10 mouse cellular contexts compared by ENCODE assay signal in genomic region chr5:108005134-108005533, GRCm38 (mm10). TPM values are rescaled to one million over a fixed set of nuclear protein-coding genes. Genes with fewer than 3 reads are reported as not detected.
DNase-seq lines count a peak whose midpoint lies in the region; ATAC-seq and TF ChIP-seq lines count a peak whose summit lies in the region.
"Had no signal": no experiment of that assay in that cellular context is flagged by ENCODE, and none has a peak within 500 bp of the region (broad histone marks: within the 10 kb centered on the region; RNA-seq: fewer than 3 reads in every experiment).

No protein-coding gene starts in this region.

- no peaks in the 10 kb centered on the region for H3K9me3 ChIP-seq in liver, embryonic 14.5 days (ENCODE audit: control insufficient read depth, low read length)
- no peaks in the 10 kb centered on the region for H3K9me3 ChIP-seq in forebrain, embryonic 12.5 days
- H3K9me3 ChIP-seq: hindbrain, embryonic 15.5 days; megakaryocyte, embryonic 14.5 days had no signal

- no peak overlapping the region for H3K4me2 ChIP-seq in liver, embryonic 14.5 days (ENCODE audit: low read depth)
- no peak overlapping the region for H3K4me2 ChIP-seq in forebrain, embryonic 12.5 days
- H3K4me2 ChIP-seq: hindbrain, embryonic 15.5 days had no signal

- 13% methylated on average over 2 of the region's 2 CpGs for WGBS in liver, embryonic 14.5 days (ENCODE audit: insufficient replicate concordance)
- WGBS in forebrain, embryonic 12.5 days = 66% methylated on average over 2 of the region's 2 CpGs

- H3K4me1 ChIP-seq in liver, embryonic 14.5 days (replicated peaks; ENCODE audit: control insufficient read depth in 2 of 2, insufficient read depth in 2 of 2, low read length in 1 of 2) = peaks cover 0 to 3% of the 10 kb centered on the region in 2 experiments; a peak in 2 of 4 replicates
- no peaks in the 10 kb centered on the region for H3K4me1 ChIP-seq in forebrain, embryonic 12.5 days
- H3K4me1 ChIP-seq: hindbrain, embryonic 15.5 days had no signal

- H3K9ac ChIP-seq in liver, embryonic 14.5 days (replicated peaks) = no peak overlapping the region
- H3K9ac ChIP-seq in forebrain, embryonic 12.5 days = no peak overlapping the region
- H3K9ac ChIP-seq: hindbrain, embryonic 15.5 days had no signal

- 0 out of 2 replicates have a peak, but pooled peaks have one; percentile 55 for ATAC-seq in liver, embryonic 14.5 days (ENCODE audit: insufficient read depth)
- no peak for ATAC-seq in frontal cortex, adult (ENCODE audit: low TSS enrichment)
- ATAC-seq in forebrain, embryonic 12.5 days (ENCODE audit: low FRiP score) = no peak

- no peaks in the 10 kb centered on the region for H3K27me3 ChIP-seq in liver, embryonic 14.5 days (ENCODE audit: control insufficient read depth, insufficient read depth, low read length)
- H3K27me3 ChIP-seq in forebrain, embryonic 12.5 days = no peaks in the 10 kb centered on the region
- H3K27me3 ChIP-seq: hindbrain, embryonic 15.5 days; megakaryocyte, embryonic 14.5 days had no signal

- H3K27ac ChIP-seq in liver, embryonic 14.5 days = no peak overlapping the region
- H3K27ac ChIP-seq in forebrain, embryonic 12.5 days = no peak overlapping the region
- H3K27ac ChIP-seq: hindbrain, embryonic 15.5 days had no signal

- TF ChIP-seq EP300 in liver, embryonic 14.5 days (IDR thresholded peaks at IDR 0.05; ENCODE audit: low read depth) = 0 out of 2 replicates have a peak, but pooled peaks have one; percentile 4

- H3K4me3 ChIP-seq in liver, embryonic 14.5 days (ENCODE audit: insufficient read depth in 1 of 2, low read depth in 2 of 2, low read length in 2 of 2) = no peak overlapping the region
- H3K4me3 ChIP-seq in forebrain, embryonic 12.5 days (replicated peaks) = no peak overlapping the region
- H3K4me3 ChIP-seq: hindbrain, embryonic 15.5 days; megakaryocyte, embryonic 14.5 days had no signal

- TF ChIP-seq CTCF in liver, embryonic 14.5 days (IDR thresholded peaks at IDR 0.05; ENCODE audit: low read depth) = peak; percentile 65

- peak; percentile 62 for DNase-seq in adrenal gland, postnatal 14 days
- no peak for DNase-seq in adrenal gland, postnatal 4 days (ENCODE audit: low spot score in 2 of 2)
- peak; percentile 8 for DNase-seq in retina, embryonic 14.5 days (ENCODE audit: low spot score)
- DNase-seq in retina, postnatal 1 day = no peak
- DNase-seq in liver, embryonic 14.5 days (ENCODE audit: low read depth in 3 of 3, low spot score in 3 of 3) = peak in 2 of 3 experiments; percentile 33 to 36
- peak; percentile 37 for DNase-seq in thymus, postnatal 4 days

- no peaks in the 10 kb centered on the region for H3K36me3 ChIP-seq in liver, embryonic 14.5 days (replicated peaks; ENCODE audit: control insufficient read depth, insufficient read depth, low read depth)
- H3K36me3 ChIP-seq in forebrain, embryonic 12.5 days (replicated peaks) = no peaks in the 10 kb centered on the region
- H3K36me3 ChIP-seq: hindbrain, embryonic 15.5 days had no signal

RNA-seq across cellular contexts. Expression of gene Fam69a, which starts 18.2 kb away (rescaled TPM):
- 15.5 and 18.4 TPM in 2 replicates for total RNA-seq in adrenal gland, postnatal 14 days (2021)
- 10 to 100 TPM in 1 of 2 experiments, 1 to 10 TPM in 1; 9.8 to 10.1 TPM for total RNA-seq in adrenal gland, postnatal 4 days (2021)
- polyA plus RNA-seq in liver, embryonic 14.5 days (2012; rRNA removed) = 0.88 and 1.8 TPM in 2 replicates
- polyA plus RNA-seq in liver, embryonic 14.5 days (2014; fragmentation: Nextera tagmentation; extraction: Ambion mirVana) = 8.0 TPM in 2 replicates
- 22.1 and 22.6 TPM in 2 replicates for polyA plus RNA-seq in forebrain, embryonic 12.5 days (2016; fragmentation: Nextera tagmentation; extraction: Ambion mirVana)

Comparison
In these comparisons a context has a peak if more than half of its experiments do, and no peak if none do; other contexts are left out.
1. DNase-seq: peak in adrenal gland, postnatal 14 days (single experiment), retina, embryonic 14.5 days (single experiment), liver, embryonic 14.5 days (2 of 3) and thymus, postnatal 4 days (single experiment); none in adrenal gland, postnatal 4 days (0 of 2) and retina, postnatal 1 day (single experiment).